In the genomic region with DNA sequence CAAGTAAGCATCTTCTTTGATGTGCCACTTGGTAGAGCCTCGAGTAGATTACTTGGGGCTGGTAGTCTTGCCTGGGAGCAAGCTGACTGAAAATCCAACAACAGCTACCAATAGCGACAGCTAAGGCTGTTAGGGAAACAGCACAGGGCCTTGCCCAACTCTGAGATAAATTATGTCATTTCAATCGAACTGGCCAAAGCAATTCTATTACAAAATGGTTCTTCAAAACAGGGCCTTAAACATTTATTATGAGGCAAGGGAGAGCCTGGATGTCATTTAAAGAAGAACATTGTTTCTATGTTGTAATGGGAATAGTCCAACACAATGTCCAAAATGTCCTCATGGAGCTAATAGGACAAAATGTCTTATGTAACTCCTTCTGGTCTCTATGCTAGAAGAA, we compare ENCODE assay signal across 21 mouse cellular contexts. TPM values are rescaled to one million over a fixed set of nuclear protein-coding genes. Genes with fewer than 3 reads are reported as not detected.
"Had no signal": no experiment of that assay in that cellular context is flagged by ENCODE, and none has a peak within 500 bp of the region (broad histone marks: within the 10 kb centered on the region; RNA-seq: fewer than 3 reads in every experiment).

No protein-coding gene starts in this region.

- H3K9me3 ChIP-seq: neural tube, embryonic 12.5 days; neural tube, embryonic 13.5 days; neural tube, embryonic 15.5 days; stomach, embryonic 15.5 days had no signal

- H3K4me1 ChIP-seq: stomach, embryonic 15.5 days had no signal

- H3K36me3 ChIP-seq: neural tube, embryonic 12.5 days; neural tube, embryonic 13.5 days; neural tube, embryonic 15.5 days; stomach, embryonic 15.5 days had no signal

- DNase-seq: retina, postnatal 1 day; right cerebral cortex, adult 18-20 months; right cerebral cortex, postnatal 14 days; right cerebral cortex, postnatal 25 days; right cerebral cortex, postnatal 4 days; spleen, adult 18-20 months; thymus, adult 18-20 months; thymus, adult 2 months; thymus, postnatal 14 days; thymus, postnatal 25 days; thymus, postnatal 36 days; thymus, postnatal 4 days had no signal

- H3K27ac ChIP-seq: neural tube, embryonic 12.5 days; neural tube, embryonic 13.5 days; neural tube, embryonic 15.5 days; stomach, embryonic 15.5 days; stomach, postnatal 0 days had no signal

- H3K4me3 ChIP-seq: neural tube, embryonic 12.5 days; neural tube, embryonic 13.5 days; neural tube, embryonic 15.5 days; stomach, embryonic 15.5 days had no signal

- H3K27me3 ChIP-seq: neural tube, embryonic 12.5 days; neural tube, embryonic 13.5 days; neural tube, embryonic 15.5 days; stomach, embryonic 15.5 days had no signal

- H3K4me2 ChIP-seq: neural tube, embryonic 12.5 days; neural tube, embryonic 13.5 days; neural tube, embryonic 15.5 days; stomach, embryonic 15.5 days had no signal

- H3K9ac ChIP-seq: neural tube, embryonic 12.5 days; neural tube, embryonic 13.5 days; neural tube, embryonic 15.5 days; stomach, embryonic 15.5 days had no signal

RNA-seq across cellular contexts. Expression of a gene that starts 35.1 kb away (rescaled TPM):
- polyA plus RNA-seq: small intestine, adult 2 months; spleen, adult 2 months; testis, adult 2 months; thymus, adult 2 months; urinary bladder, adult 2 months had no signal
